Mouse (Mus musculus) bone marrow, adult 2 months (tissue): ENCODE data around the gene Gm42688.

Experiments used
- CTCF ChIP-seq: fragments of 200-500 bp; IDR thresholded peaks from 2 replicates; pipeline ENCODE4 v1.5.1; 2011; ENCODE audit warnings: low read length, control low read depth; ENCODE audit not compliant: control insufficient read depth, insufficient read depth
- POLR2A ChIP-seq: fragments of 200-500 bp; IDR thresholded peaks from 2 replicates; pipeline ENCODE4 v1.6.1; 2011; ENCODE audit warnings: low read depth, mild to moderate bottlenecking, control low read depth, low read length, borderline replicate concordance; ENCODE audit not compliant: control insufficient read depth

- TF ChIP-seq CTCF (no peak), POLR2A (no peak)
Measured at GRCm38 (mm10) chr6:83147280-83147679, 45.9 kb downstream of the Gm42688 start.
